Mouse (Mus musculus): ENCODE data around the gene Gm38392. TPM values are rescaled to one million over a fixed set of nuclear protein-coding genes. Genes with fewer than 3 reads are reported as not detected.

The Gm38392 gene
- total and polyA plus RNA-seq, 2 experiments from 2014 or later, result 0.24 TPM; not detected in 1

GRCm38 (mm10) chr3:88232301-88232702 is 54.7 kb downstream of the Gm38392 start:
- H3K4me1 ChIP-seq (ENCODE audit: insufficient read depth, low read length), result peaks cover 39% of the 10 kb centered on the region
- 25% methylated on average over 7 of the region's 7 CpGs for WGBS

DNA sequence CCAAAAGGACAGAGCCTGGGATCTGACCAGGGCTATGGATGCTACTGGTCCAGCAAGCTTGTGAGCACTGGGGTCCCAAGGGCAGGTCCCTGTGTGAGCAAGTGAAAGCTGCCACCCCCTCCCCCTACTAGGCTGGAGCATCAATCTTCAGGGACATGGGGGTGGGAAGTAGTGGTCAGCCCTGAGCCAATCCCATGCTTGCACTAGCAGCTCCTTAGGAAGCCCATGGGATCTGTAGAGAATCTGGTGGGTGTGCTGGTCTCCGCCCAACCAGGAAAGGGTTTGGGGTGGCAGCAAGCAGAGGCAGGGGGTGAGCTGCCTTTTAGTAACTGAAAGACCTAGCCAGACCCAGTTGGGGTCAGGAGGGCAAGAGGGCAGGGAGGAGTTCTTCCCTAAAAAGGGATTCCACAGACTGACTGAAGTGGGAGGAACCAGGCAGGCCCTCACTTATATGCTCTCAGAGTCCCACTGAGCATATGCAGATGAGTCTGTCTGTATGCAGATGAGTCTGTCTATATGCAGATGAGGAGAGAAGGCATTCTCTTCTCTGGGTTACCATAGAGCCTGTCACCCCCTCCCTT is 55.9 kb downstream of the Gm38392 start:
- WGBS, result 25% methylated on average over 1 of the region's 1 CpGs
- DNase-seq (ENCODE audit: low spot score) (peak; percentile 79), ATAC-seq (peak; percentile 81)
- Histone ChIP-seq H3K4me1 (ENCODE audit: insufficient read depth, low read length) (peaks cover 31% of the 10 kb centered on the region), H3K4me2 (ENCODE audit: low read depth, low read length) (no peak overlapping the region), H3K36me3 (ENCODE audit: insufficient read depth, low read length) (peaks cover 25% of the 10 kb centered on the region; the same call in 1 of the 2 replicates), H3K27ac (peak overlapping the region; percentile 93), H3K4me3 (ENCODE audit: low read length) (no peak overlapping the region), H3K9ac (replicated peaks; ENCODE audit: low read length) (no peak overlapping the region), H3K9me3 (ENCODE audit: low read length) (no peaks in the 10 kb centered on the region), H3K27me3 (ENCODE audit: insufficient read depth, low read length) (no peaks in the 10 kb centered on the region)
- TF ChIP-seq CTCF (IDR thresholded peaks at IDR 0.05; ENCODE audit: low read depth), result no peak

More at GRCm38 (mm10) chr3:88232301-88232702, 54.7 kb downstream of the Gm38392 start:
- no peak overlapping the region for H3K9ac ChIP-seq (replicated peaks; ENCODE audit: low read length)
- H3K4me2 ChIP-seq (ENCODE audit: low read depth, low read length), result no peak overlapping the region
- H3K4me3 ChIP-seq (ENCODE audit: low read length), result no peak overlapping the region
- no peak for TF ChIP-seq CTCF (IDR thresholded peaks at IDR 0.05; ENCODE audit: low read depth)
- no peaks in the 10 kb centered on the region for H3K27me3 ChIP-seq (ENCODE audit: insufficient read depth, low read length)
- peaks cover 17% of the 10 kb centered on the region; the same call in 1 of the 2 replicates for H3K36me3 ChIP-seq (ENCODE audit: insufficient read depth, low read length)
- peak; percentile 87 for DNase-seq (ENCODE audit: low spot score)
- peak overlapping the region; percentile 93 for H3K27ac ChIP-seq
- H3K9me3 ChIP-seq (ENCODE audit: low read length), result no peaks in the 10 kb centered on the region
- ATAC-seq, result peak; percentile 84

DNA sequence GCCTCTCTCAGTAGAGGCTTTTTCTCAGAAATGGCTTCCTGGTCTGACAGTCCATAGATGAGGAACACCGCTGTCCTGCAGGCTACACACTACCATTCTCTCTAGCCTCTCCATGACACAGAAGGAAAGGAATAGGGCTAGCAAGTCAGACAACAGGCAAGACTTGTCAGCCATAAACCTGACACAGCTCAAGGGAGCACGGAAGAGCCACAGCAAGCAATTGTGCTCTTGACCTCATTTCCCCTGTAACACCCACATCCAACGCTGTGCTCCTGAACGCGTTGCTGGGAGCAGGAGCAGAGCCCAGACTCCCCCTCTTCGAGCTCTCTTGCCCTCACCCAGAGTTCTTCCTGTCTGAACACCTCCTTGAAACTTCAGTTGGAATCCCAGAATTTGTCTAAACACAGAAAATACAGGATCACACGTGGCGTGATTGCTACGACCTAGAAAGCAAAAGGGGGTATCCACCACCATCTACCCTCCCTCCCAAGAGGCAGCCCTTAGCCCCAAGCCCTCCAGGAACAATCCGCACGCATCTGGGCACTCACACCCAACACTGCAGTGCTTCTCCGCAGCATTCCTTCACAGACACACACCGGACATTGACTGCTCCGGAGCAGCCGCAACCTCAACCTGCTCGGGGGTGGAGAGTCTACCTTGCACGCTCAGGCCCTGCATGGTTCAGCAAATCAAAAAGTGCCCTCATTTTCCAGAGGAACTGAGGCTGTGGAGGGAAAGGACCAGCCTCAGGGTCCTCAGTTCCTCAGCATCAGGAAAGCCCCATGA is 56.6 kb downstream of the Gm38392 start:
- Histone ChIP-seq H3K36me3 (ENCODE audit: insufficient read depth, low read length) (peaks cover 31% of the 10 kb centered on the region; the same call in 1 of the 2 replicates), H3K4me3 (ENCODE audit: low read length) (no peak overlapping the region), H3K4me1 (ENCODE audit: insufficient read depth, low read length) (peaks cover 38% of the 10 kb centered on the region), H3K9me3 (ENCODE audit: low read length) (no peaks in the 10 kb centered on the region), H3K9ac (replicated peaks; ENCODE audit: low read length) (no peak overlapping the region), H3K27ac (peak overlapping the region; percentile 93), H3K27me3 (ENCODE audit: insufficient read depth, low read length) (no peaks in the 10 kb centered on the region), H3K4me2 (ENCODE audit: low read depth, low read length) (no peak overlapping the region)
- ATAC-seq (peak; percentile 3; the same call in 1 of the 2 replicates), DNase-seq (ENCODE audit: low spot score) (peak; percentile 55)
- WGBS, result 12% methylated on average over 17 of the region's 17 CpGs
- TF ChIP-seq CTCF (IDR thresholded peaks at IDR 0.05; ENCODE audit: low read depth), result no peak

GRCm38 (mm10) chr3:88229526-88229925 is 57.5 kb downstream of the Gm38392 start:
- ATAC-seq, result no peak
- Histone ChIP-seq H3K36me3 (ENCODE audit: insufficient read depth, low read length) (peaks cover 39% of the 10 kb centered on the region; the same call in 1 of the 2 replicates), H3K27me3 (ENCODE audit: insufficient read depth, low read length) (no peaks in the 10 kb centered on the region), H3K4me1 (ENCODE audit: insufficient read depth, low read length) (peaks cover 45% of the 10 kb centered on the region), H3K9ac (replicated peaks; ENCODE audit: low read length) (no peak overlapping the region), H3K4me2 (ENCODE audit: low read depth, low read length) (no peak overlapping the region), H3K4me3 (ENCODE audit: low read length) (no peak overlapping the region), H3K27ac (peak overlapping the region; percentile 93), H3K9me3 (ENCODE audit: low read length) (no peaks in the 10 kb centered on the region)
- no peak for TF ChIP-seq CTCF (IDR thresholded peaks at IDR 0.05; ENCODE audit: low read depth)
- 37% methylated on average over 6 of the region's 6 CpGs for WGBS
- DNase-seq (ENCODE audit: low spot score), result no peak

DNA sequence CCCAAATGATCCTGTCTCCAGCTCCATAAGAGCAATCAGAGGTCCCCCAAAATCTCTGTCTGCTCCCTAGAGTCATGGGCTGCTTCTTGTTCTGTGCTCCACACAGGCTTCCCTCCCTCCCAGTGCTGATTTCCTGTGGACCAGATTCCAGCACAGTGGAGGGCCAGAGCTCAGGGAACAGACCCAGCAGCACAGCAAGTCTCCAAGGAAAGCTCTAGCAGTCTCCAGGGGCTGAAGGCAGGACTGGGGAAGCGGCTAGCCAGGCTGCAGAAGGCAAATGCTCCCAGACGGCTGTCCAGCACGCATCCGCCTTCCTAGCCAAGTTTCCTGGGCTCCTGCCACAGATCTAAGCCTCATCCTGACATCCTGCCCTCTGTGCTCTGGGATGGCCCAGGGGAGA is 58.1 kb downstream of the Gm38392 start:
- Histone ChIP-seq H3K9me3 (ENCODE audit: low read length) (no peaks in the 10 kb centered on the region), H3K4me3 (ENCODE audit: low read length) (no peak overlapping the region), H3K4me2 (ENCODE audit: low read depth, low read length) (no peak overlapping the region), H3K4me1 (ENCODE audit: insufficient read depth, low read length) (peaks cover 43% of the 10 kb centered on the region), H3K27me3 (ENCODE audit: insufficient read depth, low read length) (no peaks in the 10 kb centered on the region), H3K36me3 (ENCODE audit: insufficient read depth, low read length) (peaks cover 45% of the 10 kb centered on the region; the same call in 1 of the 2 replicates), H3K27ac (peak overlapping the region; percentile 93), H3K9ac (replicated peaks; ENCODE audit: low read length) (no peak overlapping the region; the same call in 1 of the 2 replicates)
- WGBS, result 17% methylated on average over 4 of the region's 4 CpGs
- TF ChIP-seq CTCF (IDR thresholded peaks at IDR 0.05; ENCODE audit: low read depth), result no peak
- DNase-seq (ENCODE audit: low spot score) (no peak), ATAC-seq (no peak)

DNA sequence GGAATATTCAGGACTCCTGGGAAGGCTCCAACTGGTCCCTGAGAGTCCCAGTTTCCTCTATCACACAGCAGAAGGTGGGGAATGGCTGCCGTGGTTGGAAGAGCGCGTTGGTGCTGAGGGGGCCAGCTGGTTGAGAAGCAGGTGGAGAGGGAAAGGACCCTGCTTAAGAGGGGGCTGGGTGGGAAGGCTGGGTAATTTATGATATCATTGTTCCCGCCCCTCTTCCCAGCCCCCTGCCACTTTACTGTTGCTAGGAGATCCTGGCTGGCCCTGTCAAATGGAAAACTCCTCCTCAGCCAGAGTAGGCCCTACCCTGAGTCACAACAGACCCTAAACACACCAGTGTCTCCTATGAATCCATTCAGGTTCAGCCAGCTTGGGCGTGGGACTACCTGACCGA is 59.0 kb downstream of the Gm38392 start:
- no peak for TF ChIP-seq CTCF (IDR thresholded peaks at IDR 0.05; ENCODE audit: low read depth)
- H3K27me3 ChIP-seq (ENCODE audit: insufficient read depth, low read length), result no peaks in the 10 kb centered on the region
- no peak overlapping the region for H3K9ac ChIP-seq (replicated peaks; ENCODE audit: low read length)
- H3K27ac ChIP-seq, result peak overlapping the region; percentile 93
- no peaks in the 10 kb centered on the region for H3K9me3 ChIP-seq (ENCODE audit: low read length)
- no peak overlapping the region for H3K4me2 ChIP-seq (ENCODE audit: low read depth, low read length)
- no peak overlapping the region for H3K4me3 ChIP-seq (ENCODE audit: low read length)
- peaks cover 54% of the 10 kb centered on the region; the same call in 1 of the 2 replicates for H3K36me3 ChIP-seq (ENCODE audit: insufficient read depth, low read length)
- H3K4me1 ChIP-seq (ENCODE audit: insufficient read depth, low read length), result peaks cover 34% of the 10 kb centered on the region
- DNase-seq (ENCODE audit: low spot score) (peak; percentile 77), ATAC-seq (no peak)
- WGBS, result 19% methylated on average over 6 of the region's 6 CpGs
